Mouse (Mus musculus): ENCODE measurements around the gene Apol7b. TPM values are rescaled to one million over a fixed set of nuclear protein-coding genes. Genes with fewer than 3 reads are reported as not detected.
"Not testable (repeated sequence)": the region's sequence is repeated elsewhere in the genome, so short reads cannot be mapped to it uniquely, and the experiment has no call there.

Gene Apol7b
- polyA plus RNA-seq, 1 experiment from 2014 or later = not detected

GRCm38 (mm10) chr15:77444746-77445145 lies 2.5 kb downstream of the Apol7b start:
- not testable (repeated sequence) for H3K36me3 ChIP-seq (ENCODE audit: control insufficient read depth, insufficient read depth, low read length); H3K9me3 ChIP-seq (ENCODE audit: control insufficient read depth, low read depth, low read length); H3K4me1 ChIP-seq (ENCODE audit: control insufficient read depth, insufficient read depth, low read length); H3K27ac ChIP-seq (ENCODE audit: low read length); ATAC-seq (ENCODE audit: insufficient number of reproducible peaks, insufficient read depth, low FRiP score, low read depth); H3K27me3 ChIP-seq (ENCODE audit: control insufficient read depth, insufficient read depth, low read length); H3K9ac ChIP-seq (replicated peaks; ENCODE audit: low read depth, low read length); H3K4me2 ChIP-seq (replicated peaks; ENCODE audit: low read depth, low read length); H3K4me3 ChIP-seq (ENCODE audit: low read depth, low read length)
- WGBS = 85% methylated on average over 8 of the region's 8 CpGs

DNA sequence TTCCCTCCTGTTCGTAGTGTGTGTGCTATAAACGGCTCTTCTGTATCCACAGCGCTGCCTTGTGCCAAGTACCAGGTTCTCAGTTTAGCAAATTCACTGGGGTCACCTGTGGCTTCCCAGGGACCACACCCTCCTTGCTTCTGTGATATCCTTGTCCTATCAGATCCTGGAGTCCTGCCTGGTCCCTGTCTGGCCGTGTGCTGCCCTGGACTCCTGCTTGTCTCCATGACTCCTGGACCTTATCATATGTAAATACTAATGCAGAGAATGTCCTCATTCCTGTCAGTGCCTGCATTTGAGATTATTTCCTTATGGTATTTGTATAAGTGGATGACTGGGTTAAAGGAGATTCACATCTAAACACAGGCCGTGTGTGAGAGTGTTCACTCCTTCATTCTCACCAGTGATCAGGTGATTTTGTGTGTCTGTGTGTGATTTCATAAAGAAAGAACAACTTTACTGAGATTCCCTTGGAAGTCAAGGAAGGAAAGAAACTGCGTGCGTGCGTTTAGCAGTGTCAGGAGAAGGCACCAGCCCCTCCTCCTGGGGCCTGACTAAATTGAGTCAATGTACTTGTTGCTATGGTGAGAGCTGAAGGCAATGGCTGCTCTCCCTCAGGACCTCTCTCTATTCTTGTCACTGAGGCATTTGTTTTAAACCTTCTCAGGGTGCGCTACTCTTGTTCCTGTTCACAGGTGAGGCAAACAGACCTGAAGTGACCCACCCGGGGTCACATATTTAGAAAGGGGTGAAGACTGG lies 18.4 kb downstream of the Apol7b start:
- H3K27me3 ChIP-seq (ENCODE audit: control insufficient read depth, insufficient read depth, low read length); H3K9ac ChIP-seq (replicated peaks; ENCODE audit: low read depth, low read length); H3K4me3 ChIP-seq (ENCODE audit: low read depth, low read length); H3K4me1 ChIP-seq (ENCODE audit: control insufficient read depth, insufficient read depth, low read length); H3K27ac ChIP-seq (ENCODE audit: low read length); H3K36me3 ChIP-seq (ENCODE audit: control insufficient read depth, insufficient read depth, low read length); H3K4me2 ChIP-seq (replicated peaks; ENCODE audit: low read depth, low read length); H3K9me3 ChIP-seq (ENCODE audit: control insufficient read depth, low read depth, low read length); ATAC-seq (ENCODE audit: insufficient number of reproducible peaks, insufficient read depth, low FRiP score, low read depth): not testable (repeated sequence)
- 45% methylated on average over 8 of the region's 10 CpGs for whole genome bisulfite sequencing

GRCm38 (mm10) chr15:77422925-77423324 lies 24.4 kb downstream of the Apol7b start:
- not testable (repeated sequence) for H3K9me3 ChIP-seq (ENCODE audit: control insufficient read depth, low read depth, low read length); ATAC-seq (ENCODE audit: insufficient number of reproducible peaks, insufficient read depth, low FRiP score, low read depth); H3K4me1 ChIP-seq (ENCODE audit: control insufficient read depth, insufficient read depth, low read length); H3K27me3 ChIP-seq (ENCODE audit: control insufficient read depth, insufficient read depth, low read length); H3K27ac ChIP-seq (ENCODE audit: low read length); H3K4me3 ChIP-seq (ENCODE audit: low read depth, low read length); H3K9ac ChIP-seq (replicated peaks; ENCODE audit: low read depth, low read length); H3K36me3 ChIP-seq (ENCODE audit: control insufficient read depth, insufficient read depth, low read length); H3K4me2 ChIP-seq (replicated peaks; ENCODE audit: low read depth, low read length)
- WGBS = 71% methylated on average over 3 of the region's 7 CpGs

DNA sequence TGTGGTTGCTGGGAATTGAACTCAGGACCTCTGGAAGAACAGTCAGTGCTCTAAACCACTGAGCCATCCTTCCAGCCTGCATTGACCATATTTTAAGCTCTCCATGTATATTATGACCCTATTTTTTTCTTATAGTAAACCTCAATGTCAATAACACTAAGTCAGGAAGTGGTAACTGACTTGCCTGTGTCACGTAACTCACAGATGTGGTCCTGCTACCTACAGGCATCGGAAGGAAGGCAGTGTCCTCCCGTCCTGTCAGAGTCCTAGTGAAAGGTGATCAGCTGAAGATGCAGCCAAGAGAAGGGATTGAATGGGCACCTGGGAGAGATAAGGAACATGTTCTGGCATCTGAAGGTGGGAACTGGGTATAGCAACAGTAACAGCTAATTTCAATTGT lies 27.6 kb downstream of the Apol7b start:
- H3K4me1 ChIP-seq (ENCODE audit: control insufficient read depth, insufficient read depth, low read length); ATAC-seq (ENCODE audit: insufficient number of reproducible peaks, insufficient read depth, low FRiP score, low read depth); H3K9ac ChIP-seq (replicated peaks; ENCODE audit: low read depth, low read length); H3K9me3 ChIP-seq (ENCODE audit: control insufficient read depth, low read depth, low read length); H3K36me3 ChIP-seq (ENCODE audit: control insufficient read depth, insufficient read depth, low read length); H3K27ac ChIP-seq (ENCODE audit: low read length); H3K27me3 ChIP-seq (ENCODE audit: control insufficient read depth, insufficient read depth, low read length); H3K4me2 ChIP-seq (replicated peaks; ENCODE audit: low read depth, low read length); H3K4me3 ChIP-seq (ENCODE audit: low read depth, low read length): not testable (repeated sequence)
- WGBS = no CpG with 5 or more reads among the region's 3 CpGs

GRCm38 (mm10) chr15:77416655-77417333 lies 30.5 kb downstream of the Apol7b start:
- ATAC-seq (ENCODE audit: insufficient number of reproducible peaks, insufficient read depth, low FRiP score, low read depth); H3K27me3 ChIP-seq (ENCODE audit: control insufficient read depth, insufficient read depth, low read length); H3K9ac ChIP-seq (replicated peaks; ENCODE audit: low read depth, low read length); H3K27ac ChIP-seq (ENCODE audit: low read length); H3K36me3 ChIP-seq (ENCODE audit: control insufficient read depth, insufficient read depth, low read length); H3K4me1 ChIP-seq (ENCODE audit: control insufficient read depth, insufficient read depth, low read length); H3K9me3 ChIP-seq (ENCODE audit: control insufficient read depth, low read depth, low read length); H3K4me3 ChIP-seq (ENCODE audit: low read depth, low read length); H3K4me2 ChIP-seq (replicated peaks; ENCODE audit: low read depth, low read length): not testable (repeated sequence)
- WGBS = 30% methylated on average over 2 of the region's 10 CpGs

DNA sequence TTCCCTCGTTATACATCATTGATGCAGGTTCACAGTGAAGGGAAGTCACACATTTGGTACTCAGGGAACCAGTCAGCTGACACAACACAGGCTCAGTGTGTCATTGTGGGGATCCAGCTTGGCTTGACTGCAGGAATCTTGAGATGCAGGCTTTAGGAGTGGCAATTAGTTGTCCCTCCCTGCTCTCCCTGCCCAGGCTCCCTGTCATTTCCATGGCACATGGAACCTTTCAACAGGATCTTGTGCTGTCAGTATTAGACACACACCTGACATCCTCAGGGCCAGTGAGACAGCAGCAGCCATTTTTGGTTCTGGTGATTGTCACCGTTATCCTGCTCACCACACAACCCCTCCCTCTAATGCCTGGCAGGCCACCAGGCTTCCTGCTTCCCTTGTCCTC lies 31.6 kb downstream of the Apol7b start:
- not testable (repeated sequence) for H3K4me1 ChIP-seq (ENCODE audit: control insufficient read depth, insufficient read depth, low read length); H3K27ac ChIP-seq (ENCODE audit: low read length); ATAC-seq (ENCODE audit: insufficient number of reproducible peaks, insufficient read depth, low FRiP score, low read depth); H3K9ac ChIP-seq (replicated peaks; ENCODE audit: low read depth, low read length); H3K36me3 ChIP-seq (ENCODE audit: control insufficient read depth, insufficient read depth, low read length); H3K4me2 ChIP-seq (replicated peaks; ENCODE audit: low read depth, low read length); H3K27me3 ChIP-seq (ENCODE audit: control insufficient read depth, insufficient read depth, low read length); H3K4me3 ChIP-seq (ENCODE audit: low read depth, low read length); H3K9me3 ChIP-seq (ENCODE audit: control insufficient read depth, low read depth, low read length)
- 68% methylated on average over 2 of the region's 2 CpGs for WGBS

DNA sequence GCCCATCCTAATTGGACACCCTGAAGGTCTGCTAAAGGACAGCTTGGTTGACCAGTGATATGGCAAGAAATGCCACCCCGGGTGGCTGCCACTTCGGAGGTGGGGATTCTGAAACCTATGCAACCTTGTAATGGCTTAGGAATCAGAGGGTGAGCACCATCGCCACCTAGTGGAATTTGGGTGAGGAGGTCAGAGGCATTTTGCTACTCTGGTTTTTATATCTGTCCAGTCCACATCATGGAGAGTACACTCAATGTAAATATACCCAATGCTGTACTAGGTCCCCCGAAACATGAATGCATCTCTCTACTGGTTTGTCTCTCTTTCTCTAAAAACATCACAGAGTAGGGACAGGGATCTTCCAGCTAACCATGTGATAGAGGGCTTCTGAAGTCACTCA lies 34.6 kb downstream of the Apol7b start:
- not testable (repeated sequence) for H3K9ac ChIP-seq (replicated peaks; ENCODE audit: low read depth, low read length); H3K27me3 ChIP-seq (ENCODE audit: control insufficient read depth, insufficient read depth, low read length); H3K4me1 ChIP-seq (ENCODE audit: control insufficient read depth, insufficient read depth, low read length); H3K9me3 ChIP-seq (ENCODE audit: control insufficient read depth, low read depth, low read length); H3K4me3 ChIP-seq (ENCODE audit: low read depth, low read length); ATAC-seq (ENCODE audit: insufficient number of reproducible peaks, insufficient read depth, low FRiP score, low read depth); H3K36me3 ChIP-seq (ENCODE audit: control insufficient read depth, insufficient read depth, low read length); H3K27ac ChIP-seq (ENCODE audit: low read length); H3K4me2 ChIP-seq (replicated peaks; ENCODE audit: low read depth, low read length)
- 28% methylated on average over 4 of the region's 4 CpGs for WGBS

DNA sequence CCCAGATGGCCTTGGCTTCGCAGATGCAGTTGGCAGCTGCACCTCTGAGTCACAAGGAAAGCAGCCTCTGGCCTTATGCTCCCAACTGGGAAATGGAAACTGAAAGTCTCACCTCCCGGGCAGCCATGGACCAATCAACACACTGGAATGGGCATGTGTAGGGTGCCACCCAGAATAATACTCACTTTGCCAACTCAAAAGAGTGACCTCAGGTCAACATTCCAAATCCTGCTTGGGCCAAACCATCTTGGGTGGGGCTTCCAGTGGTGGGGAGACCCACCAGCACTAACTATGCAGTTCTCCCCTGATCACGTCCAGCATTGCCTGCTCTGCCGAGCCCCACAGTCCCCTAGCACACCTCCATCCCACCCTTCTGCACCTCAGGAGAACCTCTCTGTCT lies 36.3 kb downstream of the Apol7b start, which contains the start of gene Apol9a:
Gene Apol9a (minus strand): TSS at position 101 of the 400 bp plus-strand sequence.
- H3K27me3 ChIP-seq (ENCODE audit: control insufficient read depth, insufficient read depth, low read length); H3K9me3 ChIP-seq (ENCODE audit: control insufficient read depth, low read depth, low read length); H3K4me2 ChIP-seq (replicated peaks; ENCODE audit: low read depth, low read length); H3K4me1 ChIP-seq (ENCODE audit: control insufficient read depth, insufficient read depth, low read length); ATAC-seq (ENCODE audit: insufficient number of reproducible peaks, insufficient read depth, low FRiP score, low read depth); H3K27ac ChIP-seq (ENCODE audit: low read length); H3K4me3 ChIP-seq (ENCODE audit: low read depth, low read length); H3K9ac ChIP-seq (replicated peaks; ENCODE audit: low read depth, low read length); H3K36me3 ChIP-seq (ENCODE audit: control insufficient read depth, insufficient read depth, low read length): not testable (repeated sequence)
- 100% methylated on average over 1 of the region's 4 CpGs for WGBS
